Mouse (Mus musculus) forebrain, embryonic 16.5 days (tissue): ENCODE data around the gene Sos2. TPM values are rescaled to one million over a fixed set of nuclear protein-coding genes. Genes with fewer than 3 reads are reported as not detected.

Experiments
- ATAC-seq: fragments of 200-750 bp; cut with Nextera tagmentation; 2 replicates; pipeline ENCODE4 v1.8.0; 2017; ENCODE audit warnings: mild to moderate bottlenecking, moderate library complexity
- H3K27ac ChIP-seq: fragments of 300-500 bp; sonication (generic); 2 replicates; pipeline ENCODE4 v1.5.1; 2014; ENCODE audit warnings: low read length, control low read depth
- H3K27me3 ChIP-seq: fragments of 300-500 bp; sonication (generic); replicated peaks from 2 replicates; pipeline ENCODE4 v1.6.1; 2014; ENCODE audit warnings: low read length; ENCODE audit not compliant: control insufficient read depth, insufficient read depth
- H3K36me3 ChIP-seq: fragments of 300-500 bp; sonication (generic); 2 replicates; pipeline ENCODE4 v1.6.1; 2014; ENCODE audit not compliant: control insufficient read depth, insufficient read depth
- H3K4me1 ChIP-seq: fragments of 300-500 bp; sonication (generic); replicated peaks from 2 replicates; pipeline ENCODE4 v1.6.1; 2014; ENCODE audit warnings: low read length; ENCODE audit not compliant: control insufficient read depth, insufficient read depth
- H3K4me2 ChIP-seq: fragments of 300-500 bp; sonication (generic); 2 replicates; pipeline ENCODE4 v1.6.1; 2014; ENCODE audit warnings: mild to moderate bottlenecking, low read length, control low read depth
- H3K4me3 ChIP-seq: fragments of 300-500 bp; sonication (generic); replicated peaks from 2 replicates; pipeline ENCODE4 v1.5.1; 2014; ENCODE audit warnings: mild to moderate bottlenecking, low read length, control low read depth
- H3K9ac ChIP-seq: fragments of 300-500 bp; sonication (generic); replicated peaks from 2 replicates; pipeline ENCODE4 v1.6.1; 2014; ENCODE audit warnings: low read depth, low read length, control low read depth
- H3K9me3 ChIP-seq: fragments of 300-500 bp; sonication (generic); 2 replicates; pipeline ENCODE4 v1.6.1; 2016; ENCODE audit warnings: low read length; ENCODE audit not compliant: control insufficient read depth
- WGBS: fragments of 180-500 bp; shearing (Covaris S2); extraction: QIAGEN DNeasy Blood & Tissue Kit; methylation state at CpG from one replicate; pipeline ENCODE4 v1.1.7; 2014; 5-methylcytosine and 5-hydroxymethylcytosine counted together
- polyA plus RNA-seq: library from polyadenylated mRNA; unstranded; fragments of >200 nt; fragmentation: Nextera tagmentation; extraction: Ambion mirVana; gene quantifications from 2 replicates; pipeline ENCODE4 v1.2.1, GENCODE M21; 2015

Gene Sos2
- polyA plus RNA-seq, 1 experiment from 2014 or later = 11.8 TPM

DNA sequence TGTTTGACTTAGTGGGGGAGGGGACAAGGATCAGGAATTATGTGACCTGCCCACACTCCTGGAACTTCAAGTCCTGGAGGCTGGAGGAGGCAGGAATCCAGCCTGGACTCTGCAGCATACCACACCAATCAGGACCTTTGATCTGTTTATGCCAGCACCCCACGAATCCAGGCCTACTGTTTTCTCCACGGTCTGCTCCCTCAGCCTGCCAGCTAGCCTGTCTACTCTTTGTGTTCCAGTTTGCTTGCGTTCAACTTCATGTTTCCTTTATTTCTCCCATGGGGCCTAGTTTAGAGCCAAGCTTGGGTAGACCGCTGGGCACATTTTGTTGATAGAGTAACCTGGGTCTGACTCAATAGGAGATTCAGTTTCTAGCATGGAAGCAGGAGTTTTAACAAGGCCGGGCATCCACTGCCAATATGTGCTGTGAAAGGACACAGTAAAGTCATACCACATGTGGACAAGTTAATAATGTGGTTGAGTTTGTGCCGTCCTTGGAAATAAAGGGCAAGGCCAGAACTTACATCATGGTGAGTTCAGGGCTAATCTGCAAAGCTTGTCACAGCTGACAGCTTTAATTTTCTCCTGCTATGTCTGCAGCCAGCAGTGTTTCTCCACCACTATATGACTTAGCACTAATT lies 125.3 kb downstream of the Sos2 start:
- Histone ChIP-seq H3K9ac (no peak overlapping the region), H3K4me1 (no peaks in the 10 kb centered on the region), H3K27me3 (no peaks in the 10 kb centered on the region), H3K4me3 (no peak overlapping the region), H3K4me2 (no peak overlapping the region), H3K9me3 (no peaks in the 10 kb centered on the region), H3K27ac (no peak overlapping the region), H3K36me3 (no peaks in the 10 kb centered on the region)
- 57% methylated on average over 6 of the region's 6 CpGs for WGBS
- ATAC-seq = no peak

DNA sequence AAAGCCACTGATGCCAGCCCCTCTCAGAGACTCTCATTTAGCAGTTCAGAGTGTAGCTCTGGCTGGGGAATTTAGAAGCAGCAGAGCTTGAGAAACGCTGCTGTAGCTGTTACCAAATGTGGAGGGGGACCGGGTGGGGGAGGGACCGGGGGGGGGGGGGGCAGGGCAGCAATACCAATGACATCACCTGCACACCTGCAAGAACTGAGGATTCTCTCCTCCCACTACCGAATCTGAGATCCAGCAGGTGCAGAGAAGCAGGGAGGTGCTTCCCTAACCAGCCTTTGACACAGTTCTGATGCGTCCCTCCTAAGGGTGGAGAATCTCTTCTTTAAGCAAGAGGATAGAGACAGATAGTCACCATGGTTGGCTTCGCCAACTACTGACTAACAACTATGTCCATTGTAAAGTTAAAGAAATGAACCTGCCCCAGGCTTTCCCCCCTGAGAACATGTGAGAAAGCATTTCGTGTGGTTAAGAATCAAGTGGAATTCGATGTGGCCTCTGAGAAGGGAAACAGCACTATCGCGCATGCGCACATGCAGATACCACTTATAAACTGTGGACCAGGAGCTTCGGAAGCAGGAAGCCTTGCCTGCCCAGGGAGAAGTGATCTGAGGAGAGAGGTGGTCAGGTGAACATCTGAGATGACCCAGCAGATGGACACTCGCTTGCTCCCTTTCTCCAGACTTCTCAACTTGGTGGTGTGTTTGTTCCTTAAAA lies 136.0 kb downstream of the Sos2 start:
- H3K9me3 ChIP-seq = no peaks in the 10 kb centered on the region
- H3K4me3 ChIP-seq = no peak overlapping the region
- H3K36me3 ChIP-seq = no peaks in the 10 kb centered on the region
- H3K27ac ChIP-seq = no peak overlapping the region
- no peak overlapping the region for H3K9ac ChIP-seq
- H3K27me3 ChIP-seq = no peaks in the 10 kb centered on the region
- no peak for ATAC-seq
- H3K4me1 ChIP-seq = no peaks in the 10 kb centered on the region
- no peak overlapping the region for H3K4me2 ChIP-seq
- 82% methylated on average over 13 of the region's 13 CpGs for WGBS

DNA sequence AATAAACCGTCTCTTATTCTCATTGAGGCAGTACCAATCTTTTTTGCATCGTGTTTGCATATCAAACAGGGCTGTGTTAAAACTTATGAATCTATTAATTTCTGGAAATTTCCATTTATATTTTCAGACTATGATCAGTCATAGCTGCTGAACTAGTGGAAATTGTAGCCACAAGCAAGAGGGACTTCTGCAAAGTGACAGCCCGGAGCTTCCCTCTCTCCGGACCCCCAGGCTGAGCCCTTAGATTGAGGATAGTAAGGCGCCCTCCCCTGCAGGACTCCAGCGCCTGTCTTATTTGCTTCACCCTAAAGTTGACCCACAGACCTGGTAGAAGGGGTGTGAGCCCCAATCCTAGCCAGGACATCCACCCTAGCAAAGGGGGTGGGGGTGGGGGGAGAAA lies 136.7 kb downstream of the Sos2 start:
- no peak overlapping the region for H3K9ac ChIP-seq
- H3K4me3 ChIP-seq = no peak overlapping the region
- no peaks in the 10 kb centered on the region for H3K27me3 ChIP-seq
- no peak overlapping the region for H3K27ac ChIP-seq
- H3K36me3 ChIP-seq = no peaks in the 10 kb centered on the region
- WGBS = 88% methylated on average over 6 of the region's 6 CpGs
- no peak overlapping the region for H3K4me2 ChIP-seq
- H3K4me1 ChIP-seq = no peaks in the 10 kb centered on the region
- no peaks in the 10 kb centered on the region for H3K9me3 ChIP-seq
- no peak for ATAC-seq

GRCm38 (mm10) chr12:69544562-69544961 lies 137.1 kb downstream of the Sos2 start:
- no peaks in the 10 kb centered on the region for H3K4me1 ChIP-seq
- no peak for ATAC-seq
- H3K27ac ChIP-seq = no peak overlapping the region
- H3K4me2 ChIP-seq = no peak overlapping the region
- H3K36me3 ChIP-seq = no peaks in the 10 kb centered on the region
- H3K27me3 ChIP-seq = no peaks in the 10 kb centered on the region
- WGBS = 49% methylated on average over 2 of the region's 2 CpGs
- H3K4me3 ChIP-seq = no peak overlapping the region
- H3K9ac ChIP-seq = no peak overlapping the region
- no peaks in the 10 kb centered on the region for H3K9me3 ChIP-seq

DNA sequence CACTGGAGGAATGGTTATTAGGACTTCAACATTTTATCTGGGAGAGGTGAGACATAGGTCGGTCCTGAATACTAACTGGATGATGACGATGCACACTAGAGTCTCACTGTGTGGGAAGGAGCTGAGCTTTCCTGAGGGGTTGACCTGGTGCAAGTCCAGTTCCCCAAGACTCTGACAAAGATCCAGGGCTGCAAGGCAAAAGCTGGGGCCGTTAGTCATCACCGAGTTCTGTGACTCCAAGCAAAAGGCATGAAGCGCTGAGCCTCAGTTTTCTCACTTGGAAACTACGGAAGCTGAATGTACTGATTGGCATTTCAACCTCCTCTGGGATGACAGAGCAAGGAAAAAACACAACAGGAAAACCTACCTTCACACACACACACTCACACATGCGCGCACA lies 139.3 kb downstream of the Sos2 start:
- Histone ChIP-seq H3K9ac (no peak overlapping the region), H3K27ac (no peak overlapping the region), H3K4me3 (no peak overlapping the region), H3K27me3 (no peaks in the 10 kb centered on the region), H3K4me1 (peaks cover 4% of the 10 kb centered on the region; the same call in 1 of the 2 replicates), H3K9me3 (no peaks in the 10 kb centered on the region), H3K4me2 (no peak overlapping the region), H3K36me3 (no peaks in the 10 kb centered on the region)
- whole genome bisulfite sequencing = 94% methylated on average over 8 of the region's 8 CpGs
- no peak for ATAC-seq

DNA sequence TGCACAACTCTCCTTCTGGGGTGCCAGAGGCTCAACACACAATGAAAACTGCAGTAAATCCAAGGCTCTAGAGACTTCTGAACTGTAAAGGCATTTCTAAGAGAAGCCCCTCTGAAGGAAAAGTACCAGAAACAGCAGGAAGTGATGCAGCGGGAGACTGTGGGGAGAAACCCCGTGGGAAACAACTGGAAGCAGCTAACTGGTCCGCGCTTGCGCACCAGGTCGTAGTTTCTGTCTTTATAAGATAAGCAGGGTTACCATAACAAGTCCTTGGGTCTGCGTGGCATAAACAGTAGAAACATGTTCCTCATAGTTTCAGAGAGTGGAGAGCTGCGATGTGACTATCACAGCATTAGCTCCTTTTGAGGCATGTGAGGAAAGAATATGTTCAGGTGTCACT lies 140.0 kb downstream of the Sos2 start:
- Histone ChIP-seq H3K27me3 (no peaks in the 10 kb centered on the region), H3K4me1 (peaks cover 4% of the 10 kb centered on the region; the same call in 1 of the 2 replicates), H3K9me3 (no peaks in the 10 kb centered on the region), H3K27ac (no peak overlapping the region), H3K4me3 (no peak overlapping the region), H3K9ac (no peak overlapping the region), H3K4me2 (no peak overlapping the region), H3K36me3 (no peaks in the 10 kb centered on the region)
- WGBS = 86% methylated on average over 8 of the region's 8 CpGs
- ATAC-seq = no peak

DNA sequence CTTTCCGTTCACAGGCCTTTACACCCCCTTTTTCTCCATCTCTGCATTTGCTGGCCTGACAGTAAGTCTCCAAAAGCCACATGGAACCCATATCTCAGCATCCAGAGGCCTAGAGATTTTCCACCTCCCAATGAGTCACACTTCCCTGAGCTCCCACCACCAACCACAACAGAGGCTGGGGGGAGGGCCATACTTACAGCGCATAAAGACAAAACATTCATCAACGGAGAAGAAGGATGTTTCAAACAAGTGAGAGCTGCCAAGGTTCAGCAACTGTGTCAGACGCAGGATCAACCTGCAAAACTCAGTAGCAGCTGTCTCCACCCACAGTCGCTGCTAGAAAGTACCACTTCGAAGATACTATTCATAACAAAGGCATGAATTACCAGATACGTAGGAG lies 142.3 kb downstream of the Sos2 start:
- Histone ChIP-seq H3K4me3 (no peak overlapping the region), H3K4me1 (peaks cover 4% of the 10 kb centered on the region; the same call in 1 of the 2 replicates), H3K4me2 (no peak overlapping the region), H3K27me3 (no peaks in the 10 kb centered on the region), H3K9ac (no peak overlapping the region), H3K36me3 (no peaks in the 10 kb centered on the region), H3K9me3 (no peaks in the 10 kb centered on the region), H3K27ac (no peak overlapping the region)
- 31% methylated on average over 7 of the region's 7 CpGs for WGBS
- no peak for ATAC-seq

DNA sequence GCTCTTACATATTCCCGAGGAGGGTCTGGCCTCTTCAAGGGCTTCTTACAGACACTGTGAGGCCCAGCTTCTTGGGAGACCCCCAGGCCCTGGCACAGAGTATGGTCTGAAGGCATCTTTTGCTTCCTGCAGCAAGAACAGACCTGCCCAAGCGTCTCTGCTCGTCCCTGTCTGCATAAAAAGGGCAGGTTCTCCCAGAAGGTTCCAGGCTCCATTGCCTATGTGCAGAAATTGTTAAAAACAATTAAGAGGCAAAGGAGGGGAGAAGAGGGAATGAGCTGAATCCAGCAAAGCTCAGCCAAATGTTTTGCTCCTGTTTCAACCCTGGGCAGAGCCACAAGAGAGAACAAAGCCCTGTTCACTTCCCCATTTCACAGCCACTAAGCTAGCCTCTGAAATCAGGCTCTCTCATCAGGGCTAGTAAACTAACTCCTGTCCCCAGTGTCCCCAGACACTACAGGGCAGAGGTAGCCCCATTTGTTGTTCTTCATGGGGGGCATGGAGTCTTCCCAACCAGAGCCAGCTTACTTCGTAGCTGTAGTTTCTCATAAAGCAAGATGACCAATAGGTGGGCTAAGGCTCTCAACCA lies 143.2 kb downstream of the Sos2 start:
- Histone ChIP-seq H3K9me3 (no peaks in the 10 kb centered on the region), H3K4me2 (no peak overlapping the region), H3K4me1 (peaks cover 4% of the 10 kb centered on the region; the same call in 1 of the 2 replicates), H3K27me3 (no peaks in the 10 kb centered on the region), H3K36me3 (no peaks in the 10 kb centered on the region), H3K27ac (0 out of 2 replicates have a peak overlapping the region, but pooled peaks have one; percentile 6), H3K4me3 (no peak overlapping the region), H3K9ac (no peak overlapping the region)
- no peak for ATAC-seq
- 72% methylated on average over 4 of the region's 4 CpGs for WGBS

DNA sequence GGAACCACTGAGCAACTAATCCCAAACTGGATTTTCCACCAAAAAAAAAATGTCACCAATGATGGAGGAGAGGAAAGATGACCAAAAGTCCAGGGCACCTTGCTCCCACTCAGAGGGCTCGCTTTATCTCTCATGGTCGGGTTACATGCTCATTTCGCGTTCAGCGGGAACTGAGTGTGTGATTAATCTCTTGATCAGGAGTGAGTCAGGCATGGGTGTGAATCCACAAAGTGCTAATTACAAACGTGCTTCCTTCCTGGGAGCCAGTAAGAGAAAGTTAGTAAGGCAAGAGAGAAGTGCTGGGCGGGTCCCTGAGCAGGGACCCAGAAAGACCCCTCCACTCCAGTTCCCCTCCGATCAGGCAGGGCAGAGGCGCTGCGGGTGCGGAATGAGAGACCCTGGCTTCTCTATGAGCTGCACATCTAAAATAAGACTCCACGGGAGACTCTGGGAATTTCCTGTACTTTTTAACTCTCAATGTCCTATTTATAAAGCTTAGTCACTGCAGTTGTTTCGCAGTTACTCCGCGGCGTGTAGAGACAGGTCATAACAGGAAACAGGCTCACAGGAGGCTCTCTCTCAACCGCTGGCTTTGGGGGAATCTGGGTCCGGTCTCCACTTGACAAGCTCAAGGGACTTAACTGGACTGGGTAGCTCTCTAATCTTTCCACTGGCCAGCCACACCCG lies 143.8 kb downstream of the Sos2 start:
- H3K36me3 ChIP-seq = no peaks in the 10 kb centered on the region
- no peaks in the 10 kb centered on the region for H3K27me3 ChIP-seq
- WGBS = 62% methylated on average over 19 of the region's 19 CpGs
- H3K9me3 ChIP-seq = no peaks in the 10 kb centered on the region
- peak overlapping the region; percentile 16; the same call in 1 of the 2 replicates for H3K27ac ChIP-seq
- ATAC-seq = no peak
- no peak overlapping the region for H3K4me2 ChIP-seq
- peaks cover 4% of the 10 kb centered on the region; the same call in 1 of the 2 replicates for H3K4me1 ChIP-seq
- no peak overlapping the region for H3K9ac ChIP-seq
- H3K4me3 ChIP-seq = no peak overlapping the region
